Mouse (Mus musculus) stomach, postnatal 0 days (tissue): ENCODE results near the gene Izumo1r.

Experiments
- CTCF ChIP-seq: IDR thresholded peaks from 2 replicates; pipeline ENCODE4 v1.5.1; 2016; ENCODE audit warnings: antibody characterized with exemption, low read depth, mild to moderate bottlenecking, moderate library complexity
- EP300 ChIP-seq: optimal IDR thresholded peaks from 2 replicates; pipeline ENCODE3; 2016; ENCODE audit warnings: antibody characterized with exemption

GRCm38 (mm10) chr9:14948843-14949242, 45.1 kb upstream of the Izumo1r start:
- TF ChIP-seq CTCF (no peak), EP300 (no peak)
